Mouse (Mus musculus): ENCODE data around the gene Stk31.
"Not testable (repeated sequence)": the region's sequence is repeated elsewhere in the genome, so short reads cannot be mapped to it uniquely, and the experiment has no call there.

The Stk31 gene

GRCm38 (mm10) chr6:49395316-49395715 is at the start of gene Stk31:
Gene Stk31 (plus strand): TSS chr6:49395604.
- DNase-seq (ENCODE audit: low read depth, low spot score) = no peak

- no peak for DNase-seq (ENCODE audit: low read depth, low spot score)
Observed at GRCm38 (mm10) chr6:49349826-49350225, 45.6 kb upstream of the Stk31 start.

- DNase-seq (ENCODE audit: low read depth, low spot score) = no peak
Observed at GRCm38 (mm10) chr6:49354613-49355012, 40.8 kb upstream of the Stk31 start.

GRCm38 (mm10) chr6:49355171-49355570 is 40.2 kb upstream of the Stk31 start:
- DNase-seq (ENCODE audit: low read depth, low spot score) = no peak

- DNase-seq (ENCODE audit: low read depth, low spot score) = no peak
Observed at GRCm38 (mm10) chr6:49360420-49360819, 35.0 kb upstream of the Stk31 start.

- DNase-seq (ENCODE audit: low read depth, low spot score) = peak; percentile 92
Observed at GRCm38 (mm10) chr6:49367159-49368054, 28.0 kb upstream of the Stk31 start, which contains the start of gene Fam221a. Gene Fam221a (plus strand): TSS chr6:49367739.

GRCm38 (mm10) chr6:49368212-49368611 is 27.2 kb upstream of the Stk31 start:
- DNase-seq (ENCODE audit: low read depth, low spot score) = peak; percentile 27

- DNase-seq (ENCODE audit: low read depth, low spot score) = no peak
Observed at GRCm38 (mm10) chr6:49372705-49373104, 22.7 kb upstream of the Stk31 start.

- DNase-seq (ENCODE audit: low read depth, low spot score) = no peak
Observed at GRCm38 (mm10) chr6:49373943-49374342, 21.5 kb upstream of the Stk31 start.

- DNase-seq (ENCODE audit: low read depth, low spot score) = no peak
Observed at GRCm38 (mm10) chr6:49378328-49378727, 17.1 kb upstream of the Stk31 start.

- DNase-seq (ENCODE audit: low read depth, low spot score) = no peak
Observed at GRCm38 (mm10) chr6:49394276-49394675, 1.1 kb upstream of the Stk31 start.

- DNase-seq (ENCODE audit: low read depth, low spot score) = peak; percentile 53
Observed at GRCm38 (mm10) chr6:49397466-49397865, 2.1 kb downstream of the Stk31 start.

- DNase-seq (ENCODE audit: low read depth, low spot score) = peak; percentile 52
Observed at GRCm38 (mm10) chr6:49398365-49398764, 3.0 kb downstream of the Stk31 start.

- DNase-seq (ENCODE audit: low read depth, low spot score) = no peak
Observed at GRCm38 (mm10) chr6:49410830-49411229, 15.4 kb downstream of the Stk31 start.

- DNase-seq (ENCODE audit: low read depth, low spot score) = not testable (repeated sequence)
Observed at GRCm38 (mm10) chr6:49412967-49413366, 17.6 kb downstream of the Stk31 start.

- no peak for DNase-seq (ENCODE audit: low read depth, low spot score)
Observed at GRCm38 (mm10) chr6:49415971-49416370, 20.6 kb downstream of the Stk31 start.

- no peak for DNase-seq (ENCODE audit: low read depth, low spot score)
Observed at GRCm38 (mm10) chr6:49437306-49437705, 41.9 kb downstream of the Stk31 start.

GRCm38 (mm10) chr6:49458112-49458511 is 62.7 kb downstream of the Stk31 start:
- no peak for DNase-seq (ENCODE audit: low read depth, low spot score)

- no peak for DNase-seq (ENCODE audit: low read depth, low spot score)
Observed at GRCm38 (mm10) chr6:49483205-49483604, 87.8 kb downstream of the Stk31 start.

GRCm38 (mm10) chr6:49491526-49491925 is 96.1 kb downstream of the Stk31 start:
- no peak for DNase-seq (ENCODE audit: low read depth, low spot score)

GRCm38 (mm10) chr6:49519053-49519452 is 123.6 kb downstream of the Stk31 start:
- peak; percentile 67 for DNase-seq (ENCODE audit: low read depth, low spot score)

Measured in forelimb bud, embryonic 11.5 days (tissue).